Mouse (Mus musculus) ZHBTc4 (cell line): ENCODE measurements around the gene Fam228a.

Experiments used
- DNase-seq: peaks from one replicate; pipeline ENCODE4 v3.0.0-alpha.2; 2011; ENCODE audit warnings: low read depth, low spot score

Gene Fam228a

GRCm38 (mm10) chr12:4719066-4719761 lies 19.0 kb downstream of the Fam228a start:
- no peak for DNase-seq

GRCm38 (mm10) chr12:4717417-4717816 lies 20.8 kb downstream of the Fam228a start:
- peak; percentile 83 for DNase-seq

GRCm38 (mm10) chr12:4715606-4716005 lies 22.6 kb downstream of the Fam228a start:
- DNase-seq: no peak

GRCm38 (mm10) chr12:4713361-4713760 lies 24.9 kb downstream of the Fam228a start:
- DNase-seq: no peak

- DNase-seq: no peak
Measured at GRCm38 (mm10) chr12:4709926-4710325, 28.3 kb downstream of the Fam228a start.

GRCm38 (mm10) chr12:4708881-4709604 lies 29.2 kb downstream of the Fam228a start:
- DNase-seq: no peak

- no peak for DNase-seq
Measured at GRCm38 (mm10) chr12:4708296-4708695, 29.9 kb downstream of the Fam228a start.

- no peak for DNase-seq
Measured at GRCm38 (mm10) chr12:4707488-4708017, 30.7 kb downstream of the Fam228a start.

GRCm38 (mm10) chr12:4706901-4707300 lies 31.3 kb downstream of the Fam228a start:
- DNase-seq: no peak

- no peak for DNase-seq
Measured at GRCm38 (mm10) chr12:4706175-4706574, 32.1 kb downstream of the Fam228a start.

- DNase-seq: peak; percentile 29
Measured at GRCm38 (mm10) chr12:4705626-4706025, 32.6 kb downstream of the Fam228a start.

- no peak for DNase-seq
Measured at GRCm38 (mm10) chr12:4694534-4694933, 43.7 kb downstream of the Fam228a start.

- no peak for DNase-seq
Measured at GRCm38 (mm10) chr12:4691193-4691592, 47.0 kb downstream of the Fam228a start.

GRCm38 (mm10) chr12:4689341-4689740 lies 48.9 kb downstream of the Fam228a start:
- DNase-seq: no peak

GRCm38 (mm10) chr12:4688386-4688785 lies 49.8 kb downstream of the Fam228a start:
- no peak for DNase-seq

- no peak for DNase-seq
Measured at GRCm38 (mm10) chr12:4685441-4685840, 52.8 kb downstream of the Fam228a start.

GRCm38 (mm10) chr12:4679971-4680370 lies 58.3 kb downstream of the Fam228a start:
- DNase-seq: no peak

- no peak for DNase-seq
Measured at GRCm38 (mm10) chr12:4676336-4676735, 61.9 kb downstream of the Fam228a start.

- DNase-seq: no peak
Measured at GRCm38 (mm10) chr12:4665675-4666037, 72.6 kb downstream of the Fam228a start.

- DNase-seq: no peak
Measured at GRCm38 (mm10) chr12:4664929-4665674, 73.1 kb downstream of the Fam228a start.
